Mouse (Mus musculus): ENCODE results near the gene Ednra. TPM values are rescaled to one million over a fixed set of nuclear protein-coding genes. Genes with fewer than 3 reads are reported as not detected.

The Ednra gene
- polyA plus RNA-seq, 1 experiment, result 0.34 TPM

- Histone ChIP-seq H3K36me3 (ENCODE audit: control insufficient read depth, insufficient read depth, low read length, poor library complexity, severe bottlenecking) (no peaks in the 10 kb centered on the region), H3K4me1 (ENCODE audit: control insufficient read depth, insufficient read depth, low read length) (no peaks in the 10 kb centered on the region), H3K9me3 (replicated peaks; ENCODE audit: control insufficient read depth, insufficient read depth, low read length, poor library complexity, severe bottlenecking) (no peaks in the 10 kb centered on the region), H3K9ac (ENCODE audit: low read depth, poor library complexity, severe bottlenecking) (no peak overlapping the region), H3K4me3 (ENCODE audit: low read depth, low read length) (no peak overlapping the region), H3K27ac (ENCODE audit: insufficient read depth, low read length) (no peak overlapping the region), H3K27me3 (ENCODE audit: control insufficient read depth, insufficient read depth, low read length, poor library complexity, severe bottlenecking) (no peaks in the 10 kb centered on the region)
- no peak for TF ChIP-seq POLR2A (IDR thresholded peaks at IDR 0.05; ENCODE audit: insufficient read depth, low read length)
- no peak for TF ChIP-seq EP300 (IDR thresholded peaks at IDR 0.05; ENCODE audit: insufficient read depth, low read depth, low read length)
- TF ChIP-seq CTCF (IDR thresholded peaks at IDR 0.05; ENCODE audit: low read depth, low read length), result no peak
These were observed 44.7 kb upstream of the Ednra start for GRCm38 (mm10) chr8:77768916-77769315.

DNA sequence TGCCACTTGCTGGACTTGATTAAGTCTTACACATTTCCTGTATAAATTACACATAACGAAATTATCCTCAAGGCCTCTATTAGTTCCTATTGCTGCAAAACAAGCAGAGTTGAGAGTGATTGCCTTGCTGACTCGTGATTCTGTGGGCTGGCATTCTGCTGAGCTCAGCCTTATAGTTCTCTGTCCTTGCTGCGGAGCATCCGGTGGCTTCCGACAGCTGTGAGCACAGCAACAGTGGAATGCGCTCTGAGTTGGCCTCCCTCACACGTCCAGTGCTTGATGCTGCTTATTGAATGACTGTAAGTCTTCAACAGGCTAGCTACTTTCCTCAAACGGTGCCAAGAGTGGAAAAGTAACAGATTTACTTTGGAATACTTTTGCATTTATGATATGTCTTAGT lies 40.0 kb upstream of the Ednra start:
- H3K4me3 ChIP-seq (ENCODE audit: low read depth, low read length), result no peak overlapping the region
- no peaks in the 10 kb centered on the region for H3K36me3 ChIP-seq (ENCODE audit: control insufficient read depth, insufficient read depth, low read length, poor library complexity, severe bottlenecking)
- H3K27me3 ChIP-seq (ENCODE audit: control insufficient read depth, insufficient read depth, low read length, poor library complexity, severe bottlenecking), result no peaks in the 10 kb centered on the region
- H3K27ac ChIP-seq (ENCODE audit: insufficient read depth, low read length), result no peak overlapping the region
- TF ChIP-seq CTCF (IDR thresholded peaks at IDR 0.05; ENCODE audit: low read depth, low read length), result no peak
- TF ChIP-seq EP300 (IDR thresholded peaks at IDR 0.05; ENCODE audit: insufficient read depth, low read depth, low read length), result no peak
- TF ChIP-seq POLR2A (IDR thresholded peaks at IDR 0.05; ENCODE audit: insufficient read depth, low read length), result no peak
- H3K9ac ChIP-seq (ENCODE audit: low read depth, poor library complexity, severe bottlenecking), result no peak overlapping the region
- no peaks in the 10 kb centered on the region for H3K4me1 ChIP-seq (ENCODE audit: control insufficient read depth, insufficient read depth, low read length)
- no peaks in the 10 kb centered on the region for H3K9me3 ChIP-seq (replicated peaks; ENCODE audit: control insufficient read depth, insufficient read depth, low read length, poor library complexity, severe bottlenecking)

GRCm38 (mm10) chr8:77762967-77763366 lies 38.7 kb upstream of the Ednra start:
- H3K9ac ChIP-seq (ENCODE audit: low read depth, poor library complexity, severe bottlenecking), result no peak overlapping the region
- no peak overlapping the region for H3K4me3 ChIP-seq (ENCODE audit: low read depth, low read length)
- no peaks in the 10 kb centered on the region for H3K9me3 ChIP-seq (replicated peaks; ENCODE audit: control insufficient read depth, insufficient read depth, low read length, poor library complexity, severe bottlenecking)
- TF ChIP-seq CTCF (IDR thresholded peaks at IDR 0.05; ENCODE audit: low read depth, low read length) (no peak), POLR2A (IDR thresholded peaks at IDR 0.05; ENCODE audit: insufficient read depth, low read length) (no peak), EP300 (IDR thresholded peaks at IDR 0.05; ENCODE audit: insufficient read depth, low read depth, low read length) (no peak)
- H3K27ac ChIP-seq (ENCODE audit: insufficient read depth, low read length), result no peak overlapping the region
- H3K4me1 ChIP-seq (ENCODE audit: control insufficient read depth, insufficient read depth, low read length), result no peaks in the 10 kb centered on the region
- no peaks in the 10 kb centered on the region for H3K27me3 ChIP-seq (ENCODE audit: control insufficient read depth, insufficient read depth, low read length, poor library complexity, severe bottlenecking)
- H3K36me3 ChIP-seq (ENCODE audit: control insufficient read depth, insufficient read depth, low read length, poor library complexity, severe bottlenecking), result no peaks in the 10 kb centered on the region

DNA sequence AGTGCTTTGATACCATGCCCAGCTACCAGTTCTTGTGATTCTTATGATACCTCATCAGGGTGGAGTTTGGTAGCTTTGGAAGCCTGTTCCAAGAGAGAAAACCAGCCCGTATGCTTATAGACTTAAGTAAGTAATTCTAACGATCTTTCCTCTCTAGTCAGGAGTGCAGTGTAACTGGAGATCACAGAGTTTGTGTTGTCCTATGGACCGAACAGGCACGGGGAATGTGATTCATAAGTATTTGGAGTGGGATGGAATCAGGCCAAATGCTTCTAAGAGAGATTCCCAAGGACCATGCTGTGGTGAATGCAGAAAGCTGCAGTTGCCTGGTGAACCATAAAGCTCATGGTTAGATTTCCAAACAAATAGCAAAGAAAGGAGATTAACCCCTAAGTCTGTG lies 31.2 kb upstream of the Ednra start:
- Histone ChIP-seq H3K9ac (ENCODE audit: low read depth, poor library complexity, severe bottlenecking) (no peak overlapping the region), H3K9me3 (replicated peaks; ENCODE audit: control insufficient read depth, insufficient read depth, low read length, poor library complexity, severe bottlenecking) (no peaks in the 10 kb centered on the region), H3K27ac (ENCODE audit: insufficient read depth, low read length) (no peak overlapping the region), H3K36me3 (ENCODE audit: control insufficient read depth, insufficient read depth, low read length, poor library complexity, severe bottlenecking) (no peaks in the 10 kb centered on the region), H3K27me3 (ENCODE audit: control insufficient read depth, insufficient read depth, low read length, poor library complexity, severe bottlenecking) (no peaks in the 10 kb centered on the region; the same call in 1 of the 2 replicates), H3K4me1 (ENCODE audit: control insufficient read depth, insufficient read depth, low read length) (no peaks in the 10 kb centered on the region), H3K4me3 (ENCODE audit: low read depth, low read length) (no peak overlapping the region)
- no peak for TF ChIP-seq CTCF (IDR thresholded peaks at IDR 0.05; ENCODE audit: low read depth, low read length)
- TF ChIP-seq EP300 (IDR thresholded peaks at IDR 0.05; ENCODE audit: insufficient read depth, low read depth, low read length), result no peak
- no peak for TF ChIP-seq POLR2A (IDR thresholded peaks at IDR 0.05; ENCODE audit: insufficient read depth, low read length)

- Histone ChIP-seq H3K9me3 (replicated peaks; ENCODE audit: control insufficient read depth, insufficient read depth, low read length, poor library complexity, severe bottlenecking) (no peaks in the 10 kb centered on the region), H3K27me3 (ENCODE audit: control insufficient read depth, insufficient read depth, low read length, poor library complexity, severe bottlenecking) (no peaks in the 10 kb centered on the region; the same call in 1 of the 2 replicates), H3K36me3 (ENCODE audit: control insufficient read depth, insufficient read depth, low read length, poor library complexity, severe bottlenecking) (no peaks in the 10 kb centered on the region), H3K4me3 (ENCODE audit: low read depth, low read length) (no peak overlapping the region), H3K9ac (ENCODE audit: low read depth, poor library complexity, severe bottlenecking) (no peak overlapping the region), H3K4me1 (ENCODE audit: control insufficient read depth, insufficient read depth, low read length) (no peaks in the 10 kb centered on the region), H3K27ac (ENCODE audit: insufficient read depth, low read length) (no peak overlapping the region)
- no peak for TF ChIP-seq EP300 (IDR thresholded peaks at IDR 0.05; ENCODE audit: insufficient read depth, low read depth, low read length)
- no peak for TF ChIP-seq CTCF (IDR thresholded peaks at IDR 0.05; ENCODE audit: low read depth, low read length)
- no peak for TF ChIP-seq POLR2A (IDR thresholded peaks at IDR 0.05; ENCODE audit: insufficient read depth, low read length)
These were observed 29.5 kb upstream of the Ednra start for GRCm38 (mm10) chr8:77753796-77754195.

- TF ChIP-seq CTCF (IDR thresholded peaks at IDR 0.05; ENCODE audit: low read depth, low read length), result no peak
- TF ChIP-seq POLR2A (IDR thresholded peaks at IDR 0.05; ENCODE audit: insufficient read depth, low read length), result no peak
- no peak for TF ChIP-seq EP300 (IDR thresholded peaks at IDR 0.05; ENCODE audit: insufficient read depth, low read depth, low read length)
- Histone ChIP-seq H3K27me3 (ENCODE audit: control insufficient read depth, insufficient read depth, low read length, poor library complexity, severe bottlenecking) (no peaks in the 10 kb centered on the region; the same call in 1 of the 2 replicates), H3K36me3 (ENCODE audit: control insufficient read depth, insufficient read depth, low read length, poor library complexity, severe bottlenecking) (no peaks in the 10 kb centered on the region), H3K9me3 (replicated peaks; ENCODE audit: control insufficient read depth, insufficient read depth, low read length, poor library complexity, severe bottlenecking) (no peaks in the 10 kb centered on the region), H3K4me1 (ENCODE audit: control insufficient read depth, insufficient read depth, low read length) (no peaks in the 10 kb centered on the region), H3K9ac (ENCODE audit: low read depth, poor library complexity, severe bottlenecking) (no peak overlapping the region), H3K27ac (ENCODE audit: insufficient read depth, low read length) (no peak overlapping the region), H3K4me3 (ENCODE audit: low read depth, low read length) (no peak overlapping the region)
These were observed 27.8 kb upstream of the Ednra start for GRCm38 (mm10) chr8:77752041-77752440.
